Mouse (Mus musculus) embryonic facial prominence, embryonic 12.5 days (tissue): ENCODE data around the gene Trex1. TPM values are rescaled to one million over a fixed set of nuclear protein-coding genes. Genes with fewer than 3 reads are reported as not detected.

ENCODE experiments used
- polyA plus RNA-seq: library from polyadenylated mRNA; unstranded; fragments of >200 nt; fragmentation: Nextera tagmentation; extraction: Ambion mirVana; gene quantifications from 2 replicates; pipeline ENCODE4 v1.2.1, GENCODE M21; 2016

The Trex1 gene
- polyA plus RNA-seq, 1 experiment from 2014 or later = 10.3 TPM

Other genes with a start within 250 kb of the Trex1 start
- 1.2 and 2.1 TPM in 2 replicates for gene Celsr3, start 233.4 kb downstream of the Trex1 start, polyA plus RNA-seq
- gene Slc26a6, start 206.5 kb downstream of the Trex1 start, polyA plus RNA-seq = 20.5 and 22.5 TPM in 2 replicates
- not detected in 2 replicates for gene Tmem89, start 145.1 kb downstream of the Trex1 start, polyA plus RNA-seq
- gene Uqcrc1, start 123.1 kb downstream of the Trex1 start, polyA plus RNA-seq = 426 and 449 TPM in 2 replicates
- gene Col7a1, start 106.1 kb downstream of the Trex1 start, polyA plus RNA-seq = 7.7 and 10.9 TPM in 2 replicates
- gene Ucn2, start 73.7 kb downstream of the Trex1 start, polyA plus RNA-seq = 0.27 and 0.32 TPM in 2 replicates
- 14.4 and 16.5 TPM in 2 replicates for gene Pfkfb4, start 68.0 kb downstream of the Trex1 start, polyA plus RNA-seq
- gene Shisa5, start 21.2 kb downstream of the Trex1 start, polyA plus RNA-seq = 58.6 and 60.4 TPM in 2 replicates
- gene Atrip, start 14.4 kb upstream of the Trex1 start, polyA plus RNA-seq = 31.5 and 34.9 TPM in 2 replicates
- 13.9 and 15.0 TPM in 2 replicates for gene Ccdc51, start 22.8 kb upstream of the Trex1 start, polyA plus RNA-seq
- 757 TPM in 2 replicates for gene Tma7, start 22.9 kb upstream of the Trex1 start, polyA plus RNA-seq
- 18.3 and 23.0 TPM in 2 replicates for gene Plxnb1, start 35.7 kb upstream of the Trex1 start, polyA plus RNA-seq
- not detected in 2 replicates for gene Fbxw21, start 102.3 kb upstream of the Trex1 start, polyA plus RNA-seq
- gene Fbxw13, start 136.2 kb upstream of the Trex1 start, polyA plus RNA-seq = not detected in 2 replicates
- not detected in 2 replicates for gene Fbxw20, start 175.0 kb upstream of the Trex1 start, polyA plus RNA-seq
- gene Fbxw14, start 227.9 kb upstream of the Trex1 start, polyA plus RNA-seq = not detected in 2 replicates